Mouse (Mus musculus): ENCODE measurements at regions not wholly inside any gene's neighbourhood (a gene's known extent, or its start where the extent isn't known, plus 50 kb on each side); places are given as distances from the start of the nearest gene placed in this dataset.

DNA sequence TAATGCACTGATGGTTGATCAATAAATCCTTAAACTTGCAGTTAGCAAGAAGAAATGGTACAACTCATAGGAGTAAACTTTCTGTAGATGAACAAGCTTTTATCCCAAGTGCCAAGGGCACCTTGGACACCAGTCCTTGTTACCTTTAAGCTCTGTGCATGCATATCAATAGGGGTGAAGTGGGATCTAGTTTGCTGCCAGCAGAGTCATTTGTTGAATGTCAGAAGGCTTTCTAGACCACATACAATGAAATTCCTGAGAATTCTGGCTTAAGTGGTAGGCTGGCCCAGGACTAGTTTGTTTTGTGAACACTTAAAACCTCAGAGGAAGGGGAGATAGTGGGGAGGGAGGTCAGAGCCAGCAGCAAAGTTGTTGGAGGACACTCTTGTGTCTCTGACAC is 437.9 kb upstream of the 4930412O13Rik start:
- no peak for DNase-seq

DNA sequence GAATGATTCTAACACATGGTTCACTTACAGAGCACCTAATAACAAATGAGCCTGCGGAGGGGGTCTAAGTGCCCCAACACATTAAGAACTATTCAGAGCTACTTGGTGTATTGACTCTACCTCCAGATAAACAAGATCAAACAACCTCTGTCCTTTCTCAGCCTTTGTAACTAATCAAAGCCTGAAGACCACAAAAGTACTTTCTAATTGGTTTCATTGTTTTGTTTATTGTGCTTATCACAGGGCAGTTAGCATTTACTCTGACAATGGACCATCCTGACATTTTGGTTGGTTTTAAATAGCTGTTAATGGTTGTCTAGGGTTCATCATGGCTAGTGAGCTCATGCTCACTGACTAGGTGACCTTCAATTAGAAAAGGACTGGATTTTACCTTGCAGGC is 435.2 kb upstream of the 4930412O13Rik start:
- no peak for DNase-seq

DNA sequence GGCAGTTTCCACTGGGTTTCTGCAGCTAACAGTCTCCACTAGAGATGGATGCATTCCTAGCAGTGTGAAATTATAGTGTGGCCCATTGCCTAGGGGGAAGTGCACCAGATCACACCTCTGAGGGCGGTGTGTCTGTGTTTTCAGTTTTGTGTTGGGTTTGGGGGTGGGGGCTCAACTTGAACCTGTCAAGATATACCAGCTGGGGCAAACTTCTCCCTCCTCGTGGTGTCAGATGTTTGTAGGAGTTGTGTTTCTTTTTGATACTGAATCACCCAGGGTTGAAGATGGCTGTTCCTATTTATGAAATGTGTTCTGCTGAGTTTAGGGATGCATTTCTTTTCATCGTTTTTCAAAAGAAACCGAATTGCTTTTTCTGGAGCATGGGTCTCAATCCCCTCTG is 416.6 kb upstream of the 4930412O13Rik start:
- DNase-seq = no peak

DNA sequence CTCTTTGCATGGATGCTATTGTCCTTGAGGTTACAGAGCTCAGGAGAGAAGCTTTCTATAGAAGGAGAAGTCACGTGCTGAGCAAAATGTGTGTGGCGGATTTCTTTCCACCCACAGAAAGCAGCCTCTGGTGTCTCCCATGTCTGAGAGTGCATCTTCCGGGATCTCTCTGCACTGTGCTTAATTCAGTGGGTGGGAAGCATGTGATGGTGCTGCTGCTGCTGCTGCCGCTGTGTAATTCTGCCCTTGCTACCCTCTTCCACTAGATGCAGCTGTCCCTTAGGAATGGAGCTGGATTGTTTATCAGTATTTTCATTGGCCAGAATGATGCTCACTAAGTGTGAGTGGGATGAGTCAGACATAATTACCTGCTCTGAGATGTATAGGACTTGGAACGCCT is 416.2 kb upstream of the 4930412O13Rik start:
- no peak for DNase-seq

DNA sequence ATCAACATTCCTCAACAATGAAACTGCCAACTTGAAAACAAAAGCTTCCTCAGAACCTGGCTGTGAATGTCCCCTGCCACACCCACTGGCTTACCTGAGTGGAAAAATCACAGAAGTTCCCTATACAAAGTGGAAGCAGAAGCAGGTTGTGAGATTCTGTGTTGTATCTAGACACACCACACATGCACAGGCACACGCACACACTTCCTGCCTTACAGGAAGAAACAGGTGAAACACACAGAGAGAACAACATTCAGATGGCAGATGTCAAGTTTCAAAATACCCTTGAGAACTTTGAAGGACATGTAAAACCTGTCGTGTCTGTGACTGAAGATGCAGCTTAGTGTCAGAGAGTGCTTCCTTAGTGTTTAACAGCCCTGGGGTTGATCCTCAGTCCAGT is 413.5 kb upstream of the 4930412O13Rik start:
- DNase-seq = no peak

DNA sequence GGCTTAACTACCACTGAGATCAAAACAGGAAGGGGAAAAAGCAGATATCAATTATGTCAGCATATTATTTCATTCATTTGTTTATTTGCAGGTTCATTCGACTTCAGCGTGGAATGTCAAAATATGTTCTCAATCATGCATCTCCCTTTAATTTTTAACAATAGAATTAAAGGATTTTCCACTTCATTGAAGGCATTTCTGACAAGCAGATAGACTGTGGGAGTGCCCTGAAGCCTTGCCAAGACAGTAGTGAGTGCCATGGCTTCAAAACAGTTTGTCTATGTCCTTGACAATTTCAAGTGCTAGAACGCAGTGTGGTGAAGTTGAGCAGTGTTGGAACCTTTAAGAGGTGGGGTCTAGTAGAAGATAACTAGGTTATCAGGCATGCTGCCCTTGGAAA is 412.4 kb upstream of the 4930412O13Rik start:
- no peak for DNase-seq

DNA sequence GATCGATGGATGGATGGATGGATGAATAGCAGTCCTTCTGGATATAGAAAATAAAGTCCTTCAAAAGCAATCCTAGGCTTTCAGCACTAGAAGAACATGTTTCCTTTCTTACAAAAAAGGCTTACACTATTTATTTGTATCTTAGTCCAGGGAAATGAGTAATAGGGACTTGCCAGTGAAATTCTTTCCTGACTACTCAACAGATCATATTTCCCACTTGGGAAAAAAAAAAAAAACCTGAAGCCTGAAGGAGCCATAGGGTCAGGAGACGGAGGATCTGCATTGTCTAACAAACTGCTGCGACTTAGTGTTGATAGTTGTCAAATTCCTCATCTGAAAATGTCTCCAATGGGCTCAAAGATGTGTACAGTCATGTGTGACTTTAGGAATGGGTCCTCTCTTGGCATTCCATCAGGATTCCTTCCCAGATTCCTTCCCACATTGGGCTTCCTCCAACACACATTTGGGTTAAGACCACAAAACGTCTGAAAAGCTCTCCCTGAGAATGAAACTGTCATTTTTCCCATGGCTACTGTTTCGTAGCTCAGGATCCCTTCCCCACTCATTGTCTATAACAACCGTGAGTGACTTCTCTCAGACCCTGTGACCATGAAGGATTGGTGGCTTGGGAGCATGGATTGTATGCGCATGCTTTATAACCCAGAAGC is 399.2 kb upstream of the 4930412O13Rik start:
- DNase-seq = no peak

DNA sequence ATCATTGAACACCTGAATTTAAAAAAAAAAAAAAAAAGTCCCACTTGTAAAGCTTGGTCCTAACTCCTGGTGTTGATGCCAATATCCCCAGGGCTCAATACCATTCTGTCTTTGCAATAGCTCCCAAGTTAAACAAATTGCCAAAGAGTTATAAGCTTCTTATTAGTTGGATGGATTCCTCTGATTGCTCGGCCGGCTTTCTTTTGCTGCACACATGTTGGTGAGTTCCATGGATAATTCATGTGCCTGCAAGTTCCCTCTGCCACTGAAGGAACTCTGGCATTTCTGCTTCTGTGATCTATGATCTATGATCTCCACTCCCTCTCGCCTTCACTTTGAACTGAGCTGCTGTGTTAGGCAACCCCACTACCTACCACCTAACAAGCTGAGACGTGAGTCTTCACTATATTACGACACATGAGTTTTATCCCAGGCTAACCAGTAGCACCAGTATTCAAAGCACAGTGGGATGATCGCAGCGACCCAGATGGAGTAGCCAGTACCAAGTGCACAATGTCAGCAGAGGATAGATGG is 393.6 kb upstream of the 4930412O13Rik start:
- no peak for DNase-seq

DNA sequence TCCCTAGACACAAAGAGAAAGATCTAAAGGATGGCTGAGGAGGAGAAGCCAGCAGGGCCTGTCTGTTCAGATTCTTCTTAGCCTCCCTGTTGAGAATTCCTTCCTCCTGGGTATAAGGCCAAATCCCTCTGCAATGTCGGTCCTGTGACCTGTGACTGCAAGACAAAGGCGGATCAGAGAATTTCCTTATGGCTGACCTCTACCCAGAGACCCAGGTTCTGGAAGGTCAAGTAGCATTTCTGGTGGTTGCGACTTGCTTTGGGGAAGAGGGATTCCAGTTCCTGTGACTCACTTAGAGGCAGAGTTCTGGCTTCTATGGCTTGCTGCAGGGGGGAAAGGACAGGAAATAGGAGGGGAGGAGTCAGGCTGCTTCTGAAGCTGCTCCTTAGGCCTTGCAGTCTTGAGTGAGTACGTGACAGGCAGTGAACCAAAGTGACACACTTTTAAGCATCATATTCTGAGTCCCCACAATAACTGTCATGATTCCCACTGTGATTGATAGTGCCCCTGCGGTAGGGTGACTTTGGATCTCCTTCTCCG is 387.4 kb upstream of the 4930412O13Rik start:
- no peak for DNase-seq

DNA sequence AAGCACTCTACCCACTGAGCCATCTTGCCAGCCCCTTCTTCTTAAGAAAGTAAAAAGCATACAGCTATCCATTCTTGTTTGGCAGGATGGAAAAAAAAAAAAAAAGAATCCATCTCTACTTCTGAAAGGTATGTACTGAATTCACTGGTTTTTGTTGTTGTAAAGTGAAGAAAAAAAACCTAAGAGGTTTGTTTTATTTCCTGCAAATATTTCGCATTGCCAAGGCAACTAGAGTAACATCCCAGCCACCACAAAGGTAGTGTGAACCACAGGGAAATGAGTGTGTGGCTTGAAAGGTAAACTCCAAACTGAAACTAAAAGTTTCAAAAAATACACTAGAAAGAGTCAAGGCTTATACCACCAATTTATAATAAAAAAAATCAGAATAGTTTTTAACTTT is 361.0 kb upstream of the 4930412O13Rik start:
- no peak for DNase-seq

DNA sequence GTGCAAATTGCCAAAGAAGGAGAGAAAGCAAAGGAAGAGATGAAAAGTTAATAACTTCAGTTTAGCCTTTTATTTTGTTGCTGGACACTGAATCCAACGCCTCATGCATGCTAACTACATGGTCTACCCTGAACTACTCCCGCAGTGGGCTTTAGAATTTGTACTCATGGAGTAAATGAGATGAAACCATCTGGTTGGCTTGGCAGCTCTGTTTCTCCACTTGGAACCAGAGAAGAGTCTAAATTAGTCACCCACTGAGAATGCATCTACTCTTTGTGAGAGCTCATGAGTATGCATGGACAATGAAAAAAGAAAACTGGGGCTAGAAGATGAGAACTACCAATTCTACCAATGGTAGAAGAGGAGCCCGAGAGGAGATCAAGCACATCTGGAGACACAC is 355.1 kb upstream of the 4930412O13Rik start:
- no peak for DNase-seq

DNA sequence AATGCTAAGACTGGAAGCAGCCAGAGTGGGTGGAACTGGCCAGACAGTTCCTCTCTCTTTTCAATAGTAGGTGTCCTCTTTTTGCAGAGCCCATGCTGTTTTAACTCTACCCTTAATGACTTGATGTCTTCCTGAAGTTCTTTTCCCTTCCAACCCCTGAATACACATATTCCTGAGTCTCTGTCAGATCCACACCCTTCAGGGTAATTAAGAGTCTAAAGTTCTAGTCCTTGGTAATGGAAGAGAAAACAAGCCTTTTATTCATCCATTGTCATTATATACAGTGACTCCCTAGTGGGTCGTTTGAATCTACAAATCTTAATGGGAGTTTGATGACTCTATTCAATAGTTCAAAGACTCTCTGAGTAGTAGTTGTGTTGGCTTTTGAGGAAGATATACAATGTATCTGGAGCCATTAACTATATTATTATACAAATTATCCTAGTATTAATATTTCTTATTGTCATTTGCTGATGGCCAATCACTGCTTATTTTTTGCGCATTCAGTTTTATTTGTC is 345.9 kb upstream of the 4930412O13Rik start:
- no peak for DNase-seq

DNA sequence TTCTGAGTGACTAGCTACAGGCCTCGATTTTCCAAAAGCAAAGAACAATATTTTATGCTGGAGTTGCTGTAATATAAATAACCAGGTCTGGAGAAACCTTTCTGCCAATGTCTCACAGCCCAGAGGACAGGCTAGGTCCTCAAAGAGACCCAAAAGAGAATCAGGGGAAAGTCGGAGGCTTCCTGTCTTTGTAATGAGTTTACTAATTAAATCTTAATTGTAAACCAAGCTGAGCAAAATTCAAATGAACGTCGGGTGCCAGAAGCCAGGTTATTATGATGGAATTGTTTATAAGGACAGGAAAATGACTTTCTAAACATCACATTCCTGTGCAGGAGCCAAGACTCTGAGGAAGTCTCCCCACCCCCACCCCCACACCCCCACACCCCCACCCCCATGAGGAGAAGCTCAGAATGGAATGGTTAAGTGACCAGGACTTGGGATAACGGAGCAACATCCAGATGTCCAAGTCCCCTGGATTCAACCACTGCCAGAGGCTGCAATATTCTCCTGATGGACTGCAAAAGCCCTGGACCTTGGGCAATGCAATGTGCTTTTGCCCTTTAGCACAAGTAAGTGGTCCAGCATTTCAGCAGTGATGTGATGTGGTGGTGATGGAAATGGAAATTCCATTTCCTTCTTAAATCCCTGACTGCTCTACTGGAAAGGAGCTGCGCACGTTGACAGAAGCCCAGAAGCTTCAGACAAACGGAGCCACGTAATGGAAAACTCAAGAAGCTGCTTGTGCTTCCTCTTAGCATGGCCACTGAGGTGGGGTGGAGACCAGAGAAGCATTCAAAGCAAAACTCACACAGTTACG is 333.1 kb upstream of the 4930412O13Rik start:
- no peak for DNase-seq

DNA sequence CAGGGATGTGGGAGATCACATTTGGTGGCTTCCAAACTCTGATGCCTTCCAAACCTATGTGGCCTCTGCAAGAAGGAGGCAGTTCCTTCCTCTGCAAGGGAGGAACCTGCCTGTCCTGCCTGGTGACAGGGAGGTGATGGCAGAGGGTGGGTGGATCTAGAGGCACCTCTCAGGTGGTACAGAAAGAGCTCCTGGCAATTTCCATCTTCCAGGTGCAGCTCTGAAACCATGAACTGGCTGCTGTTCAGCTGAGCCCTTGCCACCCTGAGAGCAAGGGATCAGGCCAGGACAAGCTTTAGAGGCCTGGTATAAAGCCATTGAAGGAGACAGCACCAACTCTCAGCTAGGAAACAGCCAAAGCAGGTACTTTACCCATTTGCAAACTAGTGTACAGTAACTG is 327.7 kb upstream of the 4930412O13Rik start:
- DNase-seq = no peak

DNA sequence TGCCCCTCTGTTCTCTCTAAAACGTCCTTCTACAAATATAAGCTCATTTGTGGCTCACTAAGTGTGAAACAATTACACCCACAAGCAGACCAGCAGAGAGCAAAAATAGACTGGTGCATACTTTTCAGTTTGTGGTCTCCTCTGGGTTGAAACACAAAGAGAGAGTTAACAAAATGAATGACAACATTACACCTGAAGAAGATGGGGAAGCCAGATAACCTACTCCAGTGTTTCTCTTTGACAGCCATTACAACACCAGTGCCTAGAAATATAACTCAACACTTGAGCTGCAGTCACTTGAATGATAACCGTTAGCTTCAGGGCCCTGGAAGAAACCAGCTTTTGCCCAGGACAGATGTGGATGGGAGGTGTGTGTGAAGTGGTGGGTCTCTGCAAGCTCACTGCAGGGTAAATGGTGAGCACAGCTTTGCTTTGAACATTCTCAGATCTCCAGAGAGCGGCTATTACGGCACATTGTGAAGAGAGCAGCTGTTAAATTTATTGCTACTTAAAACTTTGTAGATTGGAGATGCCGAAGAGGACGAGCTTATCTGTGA is 316.5 kb upstream of the 4930412O13Rik start:
- no peak for DNase-seq

DNA sequence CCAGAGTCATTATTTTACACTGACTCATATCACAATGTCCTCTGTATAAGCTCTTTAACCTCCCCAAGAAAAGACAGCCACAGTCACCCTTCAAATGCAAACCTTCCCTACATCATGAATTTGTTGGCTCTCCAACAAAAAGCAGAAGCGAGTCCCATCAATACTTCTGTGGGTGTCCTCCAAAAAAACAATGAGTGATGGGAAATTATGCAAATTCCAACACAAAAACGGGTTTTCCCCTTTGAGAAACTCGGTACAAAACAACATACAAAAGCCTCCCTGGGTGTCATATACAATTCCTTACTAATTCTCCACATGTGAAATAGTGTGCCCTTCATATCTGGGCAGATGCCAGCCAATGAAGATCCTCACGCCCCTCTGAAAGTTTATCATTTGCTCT is 311.8 kb upstream of the 4930412O13Rik start:
- no peak for DNase-seq

DNA sequence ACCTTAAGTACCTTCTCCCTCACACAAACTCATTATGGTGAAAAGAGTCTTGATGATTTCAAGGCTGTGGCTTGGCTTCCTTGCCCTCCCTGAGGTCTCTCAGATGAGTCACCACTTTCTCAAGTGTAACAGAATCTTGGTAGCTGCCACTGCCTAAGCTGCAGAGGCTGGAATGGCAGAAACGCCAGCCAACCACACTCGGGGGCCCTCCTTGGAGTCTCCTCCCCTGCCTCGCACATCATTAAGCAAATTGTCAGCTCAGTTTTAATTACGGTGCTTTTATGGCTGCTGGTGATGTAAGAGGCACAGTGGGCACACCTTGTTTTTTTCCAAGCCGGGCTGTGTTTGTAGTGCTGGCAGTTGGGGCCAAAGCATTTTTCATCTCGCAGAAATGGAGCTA is 306.9 kb upstream of the 4930412O13Rik start:
- no peak for DNase-seq

DNA sequence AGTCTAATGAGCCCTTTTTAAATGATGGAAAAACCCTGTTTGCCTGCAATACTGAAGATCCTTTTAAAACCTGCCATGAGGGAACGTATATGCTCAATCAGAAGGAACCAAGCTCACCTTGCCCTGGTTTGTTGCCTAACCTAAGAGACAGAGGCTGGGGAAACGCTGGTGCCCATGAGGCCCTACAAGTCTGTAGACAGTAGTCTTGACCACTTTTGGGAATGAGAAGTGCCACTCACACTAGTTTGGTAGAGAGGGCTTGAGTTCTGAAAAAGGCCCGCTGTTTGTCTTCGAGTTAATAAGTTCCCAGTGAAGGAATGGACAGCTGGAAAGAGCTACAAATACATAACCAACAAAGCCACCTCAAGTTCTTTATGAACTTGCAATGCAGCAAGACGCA is 306.4 kb upstream of the 4930412O13Rik start:
- no peak for DNase-seq

DNA sequence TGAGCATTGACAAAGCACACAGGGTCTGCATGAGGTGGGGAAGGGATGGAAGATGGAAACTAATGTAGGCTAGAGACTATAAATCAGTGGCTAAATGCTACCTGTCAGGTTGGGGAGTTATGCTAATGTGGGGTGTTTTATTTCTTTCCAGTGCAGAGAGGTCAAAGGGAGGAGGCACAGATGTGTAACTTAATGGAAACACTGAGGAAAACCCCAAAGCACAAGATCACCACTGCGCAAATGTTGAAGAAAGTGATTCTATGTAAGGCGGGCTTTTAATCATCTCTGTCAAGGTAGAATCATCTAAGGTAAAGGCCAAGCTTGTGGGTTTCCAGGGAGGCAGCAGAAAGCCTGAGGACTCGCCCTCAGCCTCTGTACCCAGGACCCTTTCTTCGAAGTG is 303.2 kb upstream of the 4930412O13Rik start:
- no peak for DNase-seq

DNA sequence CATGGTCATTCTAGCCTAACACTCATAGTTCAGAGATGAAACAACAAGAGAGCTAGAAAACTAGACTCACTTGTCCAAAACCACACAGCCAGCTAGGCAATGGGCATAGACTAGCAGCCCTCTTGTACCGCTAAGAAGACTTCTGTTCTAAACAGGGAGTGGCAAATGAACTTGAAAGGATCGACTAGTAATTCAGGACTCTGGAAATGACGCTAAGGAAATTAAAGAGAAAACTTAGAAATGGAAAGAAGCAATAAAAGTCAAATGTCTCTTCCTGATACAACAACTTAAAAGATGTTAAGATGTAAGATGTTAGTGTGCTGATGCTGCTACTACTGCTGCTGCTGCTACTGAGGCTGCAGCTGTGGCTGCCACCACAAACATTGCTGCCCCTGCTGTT is 293.7 kb upstream of the 4930412O13Rik start:
- DNase-seq = no peak

DNA sequence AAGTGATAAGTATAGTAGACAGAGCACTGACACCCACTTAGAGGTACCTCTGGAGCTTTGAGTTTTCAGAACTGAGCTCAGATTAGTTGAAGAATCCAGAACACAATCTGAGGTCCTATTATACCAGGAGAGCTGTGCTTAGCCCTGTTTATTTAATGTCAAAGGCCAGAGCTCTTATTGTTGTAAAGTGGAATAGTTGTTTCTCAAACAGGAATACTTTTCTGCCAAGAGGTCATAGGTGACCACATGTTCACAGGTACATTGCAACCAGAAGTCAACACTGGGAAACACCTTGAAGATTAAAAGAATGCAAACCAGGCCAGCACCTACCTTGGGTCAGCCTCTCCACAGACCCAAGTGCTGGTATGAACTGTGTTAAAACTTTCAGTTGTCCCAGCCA is 291.9 kb upstream of the 4930412O13Rik start:
- DNase-seq = no peak

DNA sequence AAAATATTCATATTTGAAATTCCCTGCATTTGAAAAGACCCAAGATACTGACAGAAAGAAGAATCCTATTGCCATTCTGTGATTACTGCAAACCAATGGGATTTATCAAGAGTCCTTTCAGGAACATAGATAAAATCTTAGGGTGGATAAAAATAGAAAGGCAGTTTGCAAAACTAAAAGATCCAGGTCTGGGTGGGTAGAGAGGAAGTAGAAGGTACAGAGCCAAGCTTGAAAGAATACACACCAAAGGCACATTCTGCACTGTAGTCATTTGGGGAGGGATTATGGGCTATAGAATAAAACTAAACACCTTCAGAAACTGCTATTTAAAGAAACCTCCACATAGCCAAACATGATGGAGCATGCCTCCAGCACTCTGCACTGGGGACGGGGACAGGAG is 288.5 kb upstream of the 4930412O13Rik start:
- DNase-seq = no peak

DNA sequence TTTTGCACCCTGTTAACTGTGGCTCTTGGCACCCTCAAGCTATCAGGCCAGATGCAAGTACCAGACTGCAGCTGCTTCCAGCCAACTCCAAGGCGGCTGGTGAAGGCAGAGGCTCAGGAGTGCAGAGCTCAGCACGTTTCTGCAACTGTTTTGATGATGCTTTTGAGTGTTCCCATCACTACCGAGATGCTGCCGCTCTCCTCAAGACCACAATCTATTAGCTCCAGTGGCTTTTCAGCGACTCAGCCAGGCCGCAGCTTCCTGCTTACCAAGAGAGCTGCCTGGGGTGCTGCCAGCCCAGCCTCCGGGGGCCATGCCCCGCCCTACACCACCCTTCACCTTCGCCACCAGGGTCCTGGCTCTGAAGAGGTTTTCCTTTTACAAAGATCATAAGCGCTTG is 287.1 kb upstream of the 4930412O13Rik start:
- no peak for DNase-seq
